Mouse (Mus musculus): ENCODE results near the gene Cphx2. TPM values are rescaled to one million over a fixed set of nuclear protein-coding genes. Genes with fewer than 3 reads are reported as not detected.
"Not testable (repeated sequence)": the region's sequence is repeated elsewhere in the genome, so short reads cannot be mapped to it uniquely, and the experiment has no call there.

Cphx2 gene
- polyA plus RNA-seq, 1 experiment from 2014 or later, result not detected

DNA sequence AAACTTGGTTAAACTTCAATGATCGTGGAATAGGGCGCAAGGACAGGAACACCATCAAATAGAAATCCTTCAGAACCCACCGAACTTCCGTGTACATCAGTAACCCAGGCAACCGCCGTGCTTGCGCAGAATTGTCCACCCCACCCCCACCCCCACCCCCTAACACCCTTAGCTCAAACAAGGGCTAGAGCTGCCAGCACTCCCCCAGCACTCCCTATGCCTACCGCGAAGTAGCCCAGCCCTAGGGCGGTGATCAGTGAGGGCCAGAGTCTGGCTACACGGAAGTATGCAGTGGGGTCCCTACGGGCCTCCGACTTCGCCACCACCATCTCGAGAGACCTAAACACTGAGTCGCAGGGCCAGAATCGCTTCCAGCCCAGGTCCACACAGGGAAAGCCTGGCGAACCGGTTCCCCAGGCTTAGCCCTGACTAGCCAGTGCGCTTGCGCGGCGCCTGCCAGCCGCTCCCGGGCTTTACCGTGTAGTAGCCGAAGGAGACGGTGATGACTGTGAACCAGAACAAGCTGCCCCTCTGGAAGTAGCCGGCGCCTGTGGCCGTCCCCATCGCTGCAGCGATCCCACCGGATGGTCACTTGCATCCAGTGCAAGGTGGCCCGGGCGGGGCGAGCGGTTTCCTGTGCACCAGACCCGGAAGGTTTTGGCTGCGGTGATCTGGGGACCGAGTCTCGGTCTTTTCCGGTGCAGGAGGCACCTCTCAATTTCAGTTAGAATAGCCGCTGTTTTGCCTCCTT, 14.6 kb upstream of the Cphx2 start:
- peak; percentile 93 for ATAC-seq
- H3K4me2 ChIP-seq (ENCODE audit: low read length), result not testable (repeated sequence)

DNA sequence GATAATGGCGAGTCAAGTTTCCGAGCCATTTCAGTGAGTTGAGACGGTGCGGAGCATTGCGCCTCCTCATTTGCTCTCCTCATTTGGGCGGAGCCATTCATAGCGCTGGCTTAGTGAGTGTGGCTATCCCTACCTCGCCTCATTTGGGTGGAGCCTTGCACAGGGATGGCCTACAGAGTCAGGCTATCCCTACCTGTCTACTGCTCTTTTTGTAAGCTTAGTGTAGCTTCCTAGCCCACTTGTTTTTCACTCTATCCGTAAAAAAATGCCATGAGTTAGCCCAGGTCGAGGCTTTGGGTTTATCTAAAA, 14.0 kb upstream of the Cphx2 start, which contains the start of gene Tmem254c:
Tmem254c (minus strand) TSS at position 31 of the 309 bp plus-strand sequence.
- not testable (repeated sequence) for H3K4me2 ChIP-seq (ENCODE audit: low read length); H3K9ac ChIP-seq (ENCODE audit: low read length); H3K4me3 ChIP-seq (ENCODE audit: low read depth, low read length); H3K4me1 ChIP-seq (ENCODE audit: control insufficient read depth, insufficient read depth, low read length); H3K27me3 ChIP-seq (replicated peaks; ENCODE audit: control insufficient read depth, insufficient read depth, low read length); H3K9me3 ChIP-seq (replicated peaks; ENCODE audit: control insufficient read depth, low read length); H3K36me3 ChIP-seq (ENCODE audit: control insufficient read depth, insufficient read depth, low read length); DNase-seq (ENCODE audit: low spot score); H3K27ac ChIP-seq (ENCODE audit: low read depth, low read length)
- ATAC-seq, result peak; percentile 92
- WGBS, result no CpG with 5 or more reads among the region's 10 CpGs

More for the DNA sequence above, 14.6 kb upstream of the Cphx2 start:
- not testable (repeated sequence) for H3K4me1 ChIP-seq (ENCODE audit: control insufficient read depth, insufficient read depth, low read length); H3K36me3 ChIP-seq (ENCODE audit: control insufficient read depth, insufficient read depth, low read length); DNase-seq (ENCODE audit: low spot score); H3K4me3 ChIP-seq (ENCODE audit: low read depth, low read length); H3K9ac ChIP-seq (ENCODE audit: low read length); H3K9me3 ChIP-seq (replicated peaks; ENCODE audit: control insufficient read depth, low read length); H3K27me3 ChIP-seq (replicated peaks; ENCODE audit: control insufficient read depth, insufficient read depth, low read length); H3K27ac ChIP-seq (ENCODE audit: low read depth, low read length)
- no CpG with 5 or more reads among the region's 44 CpGs for WGBS

DNA sequence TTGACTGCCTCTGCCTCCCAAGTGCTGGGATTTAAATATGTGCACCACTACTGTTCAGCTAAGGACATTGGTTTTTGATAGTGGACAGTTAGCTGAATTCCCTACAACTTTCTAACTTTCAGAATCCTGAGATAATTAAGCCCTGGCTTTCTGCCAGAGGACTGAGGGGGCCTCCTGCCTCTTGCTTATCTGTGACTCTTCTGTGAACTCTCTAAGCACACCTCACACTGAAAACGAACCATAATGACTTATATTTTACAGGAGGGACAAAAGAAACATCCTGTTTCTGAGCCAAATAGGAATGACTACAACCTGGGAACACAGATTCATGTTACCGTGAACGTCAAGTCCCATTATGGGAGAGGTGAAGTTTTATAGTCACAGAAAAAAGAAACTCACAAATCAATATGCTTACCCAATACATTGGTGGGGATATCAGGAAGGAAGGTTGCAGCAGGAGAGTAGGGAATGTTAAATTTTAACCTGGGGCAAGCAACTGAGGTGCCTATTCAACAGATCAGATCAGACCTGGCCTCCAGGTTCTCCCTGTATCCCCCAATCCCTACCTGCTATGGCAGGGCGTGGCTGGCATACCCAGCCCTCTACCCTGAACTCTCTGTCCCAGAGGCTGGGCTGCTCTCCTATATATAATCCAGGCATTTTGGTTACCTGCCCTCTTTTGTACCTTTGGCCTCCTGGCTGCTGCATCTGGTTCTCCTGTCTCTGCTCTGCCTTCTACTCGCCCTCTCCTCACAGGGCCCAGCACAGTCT, 4.5 kb upstream of the Cphx2 start:
- not testable (repeated sequence) for H3K9me3 ChIP-seq (replicated peaks; ENCODE audit: control insufficient read depth, low read length); DNase-seq (ENCODE audit: low spot score); H3K9ac ChIP-seq (ENCODE audit: low read length); H3K4me2 ChIP-seq (ENCODE audit: low read length); H3K4me1 ChIP-seq (ENCODE audit: control insufficient read depth, insufficient read depth, low read length); H3K27ac ChIP-seq (ENCODE audit: low read depth, low read length); ATAC-seq; H3K36me3 ChIP-seq (ENCODE audit: control insufficient read depth, insufficient read depth, low read length); H3K4me3 ChIP-seq (ENCODE audit: low read depth, low read length); H3K27me3 ChIP-seq (replicated peaks; ENCODE audit: control insufficient read depth, insufficient read depth, low read length)
- WGBS, result no CpG with 5 or more reads among the region's 5 CpGs

DNA sequence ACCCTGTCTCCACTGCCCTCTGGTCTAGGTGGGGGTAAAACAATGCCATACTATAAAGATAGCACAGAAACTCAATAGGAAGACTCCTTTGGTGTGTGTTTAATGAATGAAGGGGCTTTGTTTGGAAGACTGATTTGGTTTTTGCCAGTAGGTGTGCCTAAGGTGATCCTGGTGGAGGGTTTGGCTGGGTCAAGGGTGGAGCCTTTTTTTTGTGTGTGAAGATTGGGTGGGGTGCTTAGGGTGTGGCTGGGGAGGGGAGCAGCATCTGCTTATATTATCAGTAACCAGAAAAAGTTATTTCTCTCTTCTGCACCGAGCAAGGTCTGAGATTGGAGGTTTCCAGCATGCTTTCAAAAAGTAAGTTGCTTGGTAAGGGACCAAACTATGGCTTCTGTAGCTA, 681 bp downstream of the Cphx2 start, which contains the start of gene Cphx3:
Cphx3 (plus strand) TSS at position 301 of the 400 bp plus-strand sequence.
- not testable (repeated sequence) for DNase-seq (ENCODE audit: low spot score); H3K4me2 ChIP-seq (ENCODE audit: low read length); H3K27me3 ChIP-seq (replicated peaks; ENCODE audit: control insufficient read depth, insufficient read depth, low read length); H3K9ac ChIP-seq (ENCODE audit: low read length); ATAC-seq; H3K4me1 ChIP-seq (ENCODE audit: control insufficient read depth, insufficient read depth, low read length); H3K4me3 ChIP-seq (ENCODE audit: low read depth, low read length); H3K27ac ChIP-seq (ENCODE audit: low read depth, low read length); H3K36me3 ChIP-seq (ENCODE audit: control insufficient read depth, insufficient read depth, low read length); H3K9me3 ChIP-seq (replicated peaks; ENCODE audit: control insufficient read depth, low read length)
- no CpG with 5 or more reads among the region's 1 CpGs for WGBS

GRCm38 (mm10) chr14:26097622-26098021, 16.3 kb downstream of the Cphx2 start:
- not testable (repeated sequence) for H3K27me3 ChIP-seq (replicated peaks; ENCODE audit: control insufficient read depth, insufficient read depth, low read length); H3K4me2 ChIP-seq (ENCODE audit: low read length); H3K27ac ChIP-seq (ENCODE audit: low read depth, low read length); H3K4me1 ChIP-seq (ENCODE audit: control insufficient read depth, insufficient read depth, low read length); H3K4me3 ChIP-seq (ENCODE audit: low read depth, low read length); DNase-seq (ENCODE audit: low spot score); H3K9ac ChIP-seq (ENCODE audit: low read length); H3K36me3 ChIP-seq (ENCODE audit: control insufficient read depth, insufficient read depth, low read length); ATAC-seq; H3K9me3 ChIP-seq (replicated peaks; ENCODE audit: control insufficient read depth, low read length)
- WGBS, result no CpG with 5 or more reads among the region's 3 CpGs

DNA sequence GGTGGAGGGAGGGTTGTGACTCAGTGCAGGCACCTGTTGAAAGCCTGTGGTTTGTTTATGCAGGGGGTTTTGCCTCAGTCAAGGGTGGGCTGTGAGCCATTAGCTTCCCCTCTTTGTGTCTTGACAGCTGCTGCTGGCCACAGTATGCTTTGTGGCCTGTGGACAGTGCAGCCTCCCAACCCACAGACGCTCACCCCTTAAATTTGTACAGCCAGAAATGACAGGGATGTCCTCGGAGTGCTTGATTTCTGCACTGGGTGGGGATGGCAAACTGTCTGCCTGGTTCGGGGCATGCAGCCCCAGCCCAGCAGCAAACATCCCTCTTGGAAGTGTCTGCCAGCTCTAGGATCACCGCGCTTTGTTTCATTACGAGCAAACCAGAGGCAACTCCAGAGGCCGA, 36.8 kb downstream of the Cphx2 start, which contains the start of gene Duxbl2:
Duxbl2 (plus strand) TSS at position 200 of the 400 bp plus-strand sequence.
- ATAC-seq, result not testable (repeated sequence)

DNA sequence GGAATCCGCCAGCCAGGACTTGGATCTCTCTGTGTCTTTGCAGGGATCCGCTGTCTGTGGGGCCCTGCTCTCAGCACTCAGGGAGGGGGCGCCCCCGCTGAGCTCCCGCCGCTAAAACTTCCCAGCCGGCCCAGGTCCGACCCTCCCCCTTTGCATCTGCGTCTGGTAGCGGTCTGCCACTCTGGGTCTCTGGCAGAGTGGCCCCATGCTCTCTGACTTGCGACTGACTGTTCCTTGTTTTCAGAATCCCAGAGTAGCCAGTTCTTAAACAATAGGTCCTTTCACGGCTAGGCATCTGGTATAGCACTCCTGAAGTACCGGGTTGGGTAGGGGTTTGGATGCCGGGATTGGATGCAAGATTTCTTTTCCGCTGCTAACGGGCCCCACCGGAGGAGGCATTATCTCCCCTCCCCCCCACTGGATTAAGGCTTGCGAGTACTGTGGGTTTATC, 37.3 kb downstream of the Cphx2 start:
- not testable (repeated sequence) for H3K36me3 ChIP-seq (ENCODE audit: control insufficient read depth, insufficient read depth, low read length); H3K4me2 ChIP-seq (ENCODE audit: low read length); H3K4me1 ChIP-seq (ENCODE audit: control insufficient read depth, insufficient read depth, low read length); H3K9me3 ChIP-seq (replicated peaks; ENCODE audit: control insufficient read depth, low read length); H3K27ac ChIP-seq (ENCODE audit: low read depth, low read length); H3K27me3 ChIP-seq (replicated peaks; ENCODE audit: control insufficient read depth, insufficient read depth, low read length); H3K9ac ChIP-seq (ENCODE audit: low read length); DNase-seq (ENCODE audit: low spot score); H3K4me3 ChIP-seq (ENCODE audit: low read depth, low read length)
- ATAC-seq, result peak; percentile 92
- WGBS, result no CpG with 5 or more reads among the region's 18 CpGs

More for the DNA sequence above, 36.8 kb downstream of the Cphx2 start, which contains the start of gene Duxbl2:
- not testable (repeated sequence) for H3K4me3 ChIP-seq (ENCODE audit: low read depth, low read length); H3K9ac ChIP-seq (ENCODE audit: low read length); DNase-seq (ENCODE audit: low spot score); H3K36me3 ChIP-seq (ENCODE audit: control insufficient read depth, insufficient read depth, low read length); H3K4me2 ChIP-seq (ENCODE audit: low read length); H3K27ac ChIP-seq (ENCODE audit: low read depth, low read length); H3K9me3 ChIP-seq (replicated peaks; ENCODE audit: control insufficient read depth, low read length); H3K4me1 ChIP-seq (ENCODE audit: control insufficient read depth, insufficient read depth, low read length); H3K27me3 ChIP-seq (replicated peaks; ENCODE audit: control insufficient read depth, insufficient read depth, low read length)
- WGBS, result no CpG with 5 or more reads among the region's 7 CpGs

DNA sequence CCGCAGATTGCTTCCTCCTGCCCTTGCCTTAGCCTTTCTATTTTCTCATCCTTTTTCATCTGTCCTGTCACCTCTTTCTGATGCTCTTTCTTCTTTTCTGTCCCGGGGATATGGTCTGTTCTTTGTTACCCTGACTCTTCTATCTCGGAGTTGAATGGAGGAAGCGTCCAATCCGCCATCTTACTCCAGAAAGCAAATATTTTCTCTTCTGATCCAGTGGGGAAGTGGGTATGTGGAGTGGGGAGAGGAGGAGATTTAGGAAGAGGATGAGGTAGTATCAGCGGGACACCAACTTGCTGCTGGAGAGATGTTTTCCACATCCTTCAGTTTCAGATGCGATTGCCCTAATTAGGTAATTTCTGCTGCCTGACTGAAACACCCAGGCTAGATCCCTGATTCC, 37.8 kb downstream of the Cphx2 start:
- not testable (repeated sequence) for H3K36me3 ChIP-seq (ENCODE audit: control insufficient read depth, insufficient read depth, low read length); H3K4me3 ChIP-seq (ENCODE audit: low read depth, low read length); DNase-seq (ENCODE audit: low spot score); H3K9me3 ChIP-seq (replicated peaks; ENCODE audit: control insufficient read depth, low read length); H3K27me3 ChIP-seq (replicated peaks; ENCODE audit: control insufficient read depth, insufficient read depth, low read length); H3K27ac ChIP-seq (ENCODE audit: low read depth, low read length); H3K4me1 ChIP-seq (ENCODE audit: control insufficient read depth, insufficient read depth, low read length); H3K9ac ChIP-seq (ENCODE audit: low read length); H3K4me2 ChIP-seq (ENCODE audit: low read length)
- ATAC-seq, result peak; percentile 51
- WGBS, result no CpG with 5 or more reads among the region's 7 CpGs

All from forebrain, embryonic 14.5 days (tissue).